Mouse (Mus musculus) E14TG2a.4 (cell line): ENCODE measurements at regions not wholly inside any gene's neighbourhood (a gene's known extent, or its start where the extent isn't known, plus 50 kb on each side); places are given as distances from the start of the nearest gene placed in this dataset.

Experiments used
- CTCF ChIP-seq: conservative IDR thresholded peaks from 2 replicates; pipeline ENCODE4 v1.5.1; 2014; ENCODE audit warnings: low read length
- NANOG ChIP-seq: IDR thresholded peaks from 2 replicates; pipeline ENCODE4 v1.6.1; 2014; ENCODE audit warnings: borderline replicate concordance, low read length, mixed read lengths

GRCm38 (mm10) chr1:67579732-67580131, 456.9 kb downstream of the Cps1 start:
- TF ChIP-seq CTCF, result no peak
- no peak for TF ChIP-seq NANOG
